Mouse (Mus musculus) thymus, postnatal 36 days (tissue): ENCODE results near the gene Phf3.

Experiments used
- DNase-seq, 2 experiments: peaks; one replicate each; pipeline ENCODE4 v3.0.0; 2022; ENCODE audit warnings: mixed read lengths in 2 of 2

Phf3 gene

GRCm38 (mm10) chr1:30755453-30756224 lies 118.1 kb downstream of the Phf3 start:
- no peak for DNase-seq
